Mouse (Mus musculus) hindbrain, embryonic 11.5 days (tissue): ENCODE data around the gene Aldh3b3. TPM values are rescaled to one million over a fixed set of nuclear protein-coding genes. Genes with fewer than 3 reads are reported as not detected.

ENCODE experiments used
- ATAC-seq: fragments of 200-750 bp; cut with Nextera tagmentation; 2 replicates; pipeline ENCODE4 v1.8.0; 2017; ENCODE audit warnings: mild to moderate bottlenecking, moderate TSS enrichment, moderate library complexity; ENCODE audit not compliant: low FRiP score
- DNase-seq: peaks from one replicate; pipeline ENCODE4 v3.0.0-alpha.2; 2015; ENCODE audit warnings: low spot score
- H3K27ac ChIP-seq: fragments of 300-500 bp; sonication (generic); 2 replicates; pipeline ENCODE4 v1.5.1; 2014; ENCODE audit warnings: mild to moderate bottlenecking, low read depth, low read length
- H3K27me3 ChIP-seq: fragments of 300-500 bp; sonication (generic); 2 replicates; pipeline ENCODE4 v1.6.1; 2014; ENCODE audit warnings: mild to moderate bottlenecking, low read length, moderate library complexity, mixed read lengths; ENCODE audit not compliant: control insufficient read depth, insufficient read depth
- H3K36me3 ChIP-seq: fragments of 300-500 bp; sonication (generic); 2 replicates; pipeline ENCODE4 v1.6.1; 2014; ENCODE audit warnings: mild to moderate bottlenecking, low read length, moderate library complexity, mixed read lengths; ENCODE audit not compliant: control insufficient read depth, insufficient read depth
- H3K4me1 ChIP-seq: fragments of 300-500 bp; sonication (generic); replicated peaks from 2 replicates; pipeline ENCODE4 v1.6.1; 2014; ENCODE audit warnings: low read length, mixed read lengths; ENCODE audit not compliant: control insufficient read depth, insufficient read depth
- H3K4me2 ChIP-seq: fragments of 300-500 bp; sonication (generic); replicated peaks from 2 replicates; pipeline ENCODE4 v1.6.1; 2014; ENCODE audit warnings: mild to moderate bottlenecking, low read depth, low read length
- H3K4me3 ChIP-seq: fragments of 300-500 bp; sonication (generic); 2 replicates; pipeline ENCODE4 v1.5.1; 2014; ENCODE audit warnings: low read depth, low read length
- H3K9ac ChIP-seq: fragments of 300-500 bp; sonication (generic); 2 replicates; pipeline ENCODE4 v1.6.1; 2014; ENCODE audit warnings: low read depth, low read length
- H3K9me3 ChIP-seq: fragments of 300-500 bp; sonication (generic); 2 replicates; pipeline ENCODE4 v1.6.1; 2016; ENCODE audit warnings: low read length; ENCODE audit not compliant: control insufficient read depth
- WGBS: fragments of 180-500 bp; shearing (Covaris S2); extraction: QIAGEN DNeasy Blood & Tissue Kit; methylation state at CpG from one replicate; pipeline ENCODE4 v1.1.7; 2014; 5-methylcytosine and 5-hydroxymethylcytosine counted together
- polyA plus RNA-seq: library from polyadenylated mRNA; unstranded; fragments of >200 nt; fragmentation: Nextera tagmentation; extraction: Ambion mirVana; gene quantifications from 2 replicates; pipeline ENCODE4 v1.2.1, GENCODE M21; 2014

Aldh3b3 gene
- polyA plus RNA-seq, 1 experiment from 2014 or later = not detected

GRCm38 (mm10) chr19:3991562-3991961 lies 33.1 kb downstream of the Aldh3b3 start:
- no peak for DNase-seq
- 96% methylated on average over 3 of the region's 3 CpGs for WGBS
- H3K9ac ChIP-seq = no peak overlapping the region
- no peaks in the 10 kb centered on the region for H3K9me3 ChIP-seq
- H3K27me3 ChIP-seq = no peaks in the 10 kb centered on the region
- no peaks in the 10 kb centered on the region for H3K36me3 ChIP-seq
- ATAC-seq = no peak
- H3K27ac ChIP-seq = no peak overlapping the region
- H3K4me3 ChIP-seq = no peak overlapping the region
- no peak overlapping the region for H3K4me2 ChIP-seq
- H3K4me1 ChIP-seq = no peaks in the 10 kb centered on the region

- no peak overlapping the region for H3K9ac ChIP-seq
- H3K4me3 ChIP-seq = no peak overlapping the region
- H3K27ac ChIP-seq = no peak overlapping the region
- WGBS = 84% methylated on average over 3 of the region's 3 CpGs
- no peak for DNase-seq
- no peak overlapping the region for H3K4me2 ChIP-seq
- H3K36me3 ChIP-seq = no peaks in the 10 kb centered on the region
- H3K27me3 ChIP-seq = no peaks in the 10 kb centered on the region
- H3K9me3 ChIP-seq = no peaks in the 10 kb centered on the region
- no peaks in the 10 kb centered on the region for H3K4me1 ChIP-seq
- ATAC-seq = no peak
These were observed 33.5 kb downstream of the Aldh3b3 start for GRCm38 (mm10) chr19:3991966-3992365.

GRCm38 (mm10) chr19:3992416-3992815 lies 34.0 kb downstream of the Aldh3b3 start, which contains the start of gene Tbx10:
Tbx10 (plus strand) TSS chr19:3992752.
- H3K9me3 ChIP-seq = no peaks in the 10 kb centered on the region
- H3K27me3 ChIP-seq = no peaks in the 10 kb centered on the region
- H3K4me2 ChIP-seq = no peak within 1 kb of the TSS
- no peaks in the 10 kb centered on the region for H3K4me1 ChIP-seq
- DNase-seq (no peak), ATAC-seq (no peak)
- no peak within 1 kb of the TSS for H3K27ac ChIP-seq
- no peak within 1 kb of the TSS for H3K4me3 ChIP-seq
- no peak within 1 kb of the TSS for H3K9ac ChIP-seq
- H3K36me3 ChIP-seq = no peaks in the 10 kb centered on the region
- WGBS = 61% methylated on average over 5 of the region's 5 CpGs

- H3K36me3 ChIP-seq = no peaks in the 10 kb centered on the region
- no peaks in the 10 kb centered on the region for H3K9me3 ChIP-seq
- H3K27me3 ChIP-seq = no peaks in the 10 kb centered on the region
- no peak overlapping the region for H3K4me2 ChIP-seq
- no peaks in the 10 kb centered on the region for H3K4me1 ChIP-seq
- H3K27ac ChIP-seq = no peak overlapping the region
- DNase-seq (no peak), ATAC-seq (no peak)
- no peak overlapping the region for H3K4me3 ChIP-seq
- 70% methylated on average over 6 of the region's 6 CpGs for WGBS
- H3K9ac ChIP-seq = no peak overlapping the region
These were observed 36.5 kb downstream of the Aldh3b3 start for GRCm38 (mm10) chr19:3994932-3995331.

GRCm38 (mm10) chr19:3995505-3995904 lies 37.1 kb downstream of the Aldh3b3 start:
- ATAC-seq (no peak), DNase-seq (no peak)
- Histone ChIP-seq H3K4me1 (no peaks in the 10 kb centered on the region), H3K27me3 (no peaks in the 10 kb centered on the region), H3K4me3 (no peak overlapping the region), H3K9me3 (no peaks in the 10 kb centered on the region), H3K9ac (no peak overlapping the region), H3K36me3 (no peaks in the 10 kb centered on the region), H3K4me2 (no peak overlapping the region), H3K27ac (no peak overlapping the region)
- WGBS = 92% methylated on average over 3 of the region's 3 CpGs

- H3K36me3 ChIP-seq = no peaks in the 10 kb centered on the region
- H3K4me3 ChIP-seq = no peak overlapping the region
- no peak overlapping the region for H3K4me2 ChIP-seq
- no peak overlapping the region for H3K27ac ChIP-seq
- 75% methylated on average over 7 of the region's 7 CpGs for WGBS
- H3K27me3 ChIP-seq = no peaks in the 10 kb centered on the region
- H3K4me1 ChIP-seq = peaks cover under 1% of the 10 kb centered on the region
- no peak for DNase-seq
- no peak overlapping the region for H3K9ac ChIP-seq
- ATAC-seq = no peak
- H3K9me3 ChIP-seq = no peaks in the 10 kb centered on the region
These were observed 37.7 kb downstream of the Aldh3b3 start for GRCm38 (mm10) chr19:3996106-3996505.

- H3K9me3 ChIP-seq = no peaks in the 10 kb centered on the region
- no peaks in the 10 kb centered on the region for H3K27me3 ChIP-seq
- no peak overlapping the region for H3K4me3 ChIP-seq
- H3K36me3 ChIP-seq = no peaks in the 10 kb centered on the region
- 84% methylated on average over 8 of the region's 8 CpGs for WGBS
- no peak overlapping the region for H3K9ac ChIP-seq
- DNase-seq = no peak
- H3K4me2 ChIP-seq = no peak overlapping the region
- no peak overlapping the region for H3K27ac ChIP-seq
- peaks cover 3% of the 10 kb centered on the region for H3K4me1 ChIP-seq
- ATAC-seq = no peak
These were observed 38.3 kb downstream of the Aldh3b3 start for GRCm38 (mm10) chr19:3996747-3997146.

- ATAC-seq (no peak), DNase-seq (no peak)
- Histone ChIP-seq H3K4me1 (peaks cover 3% of the 10 kb centered on the region), H3K4me2 (no peak overlapping the region), H3K27me3 (no peaks in the 10 kb centered on the region), H3K27ac (no peak overlapping the region), H3K9me3 (no peaks in the 10 kb centered on the region), H3K4me3 (no peak overlapping the region), H3K9ac (no peak overlapping the region), H3K36me3 (no peaks in the 10 kb centered on the region)
- WGBS = 73% methylated on average over 8 of the region's 8 CpGs
These were observed 38.8 kb downstream of the Aldh3b3 start for GRCm38 (mm10) chr19:3997231-3997630.

GRCm38 (mm10) chr19:3998335-3998734 lies 39.9 kb downstream of the Aldh3b3 start:
- no peaks in the 10 kb centered on the region for H3K27me3 ChIP-seq
- DNase-seq = no peak
- peaks cover 3% of the 10 kb centered on the region for H3K4me1 ChIP-seq
- WGBS = 73% methylated on average over 8 of the region's 8 CpGs
- no peak overlapping the region for H3K4me3 ChIP-seq
- ATAC-seq = no peak
- no peak overlapping the region for H3K27ac ChIP-seq
- H3K4me2 ChIP-seq = no peak overlapping the region
- H3K36me3 ChIP-seq = no peaks in the 10 kb centered on the region
- H3K9ac ChIP-seq = no peak overlapping the region
- H3K9me3 ChIP-seq = no peaks in the 10 kb centered on the region
